8 mouse cellular contexts compared by ENCODE assay signal in the genomic region with DNA sequence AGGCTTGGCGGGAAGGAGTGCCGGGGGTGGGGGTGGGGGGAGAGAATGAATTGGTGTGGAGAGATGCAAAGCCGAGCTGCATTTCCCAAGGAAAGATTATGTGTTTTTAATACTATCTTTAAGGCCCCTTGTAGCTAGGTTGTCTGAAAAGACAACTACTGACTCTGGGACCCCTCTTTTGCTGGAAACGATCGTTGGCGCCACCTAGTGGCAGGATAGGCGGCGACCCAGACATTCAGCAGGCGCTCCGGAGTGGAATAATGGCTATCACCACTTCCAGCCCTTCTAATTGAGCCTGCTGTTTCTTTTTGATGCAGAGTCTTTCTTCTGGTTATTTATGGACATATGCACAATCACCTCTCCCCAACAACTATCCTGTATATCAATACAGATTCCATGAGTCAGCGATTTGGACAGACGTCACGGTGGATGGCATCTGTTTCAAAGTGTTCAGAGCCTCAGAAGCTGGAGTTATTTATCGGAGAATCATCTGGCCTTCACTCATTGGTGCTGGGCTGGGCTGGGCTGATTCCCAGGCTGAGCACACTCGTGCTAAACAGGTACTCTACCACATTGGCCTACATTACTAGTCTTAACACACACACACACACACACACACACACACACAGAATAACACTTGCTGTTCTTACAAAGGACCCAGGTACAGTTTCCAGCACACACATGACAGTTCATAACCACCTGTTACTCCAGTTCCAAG. TPM values are rescaled to one million over a fixed set of nuclear protein-coding genes. Genes with fewer than 3 reads are reported as not detected.
A peak's percentile ranks its signal among the peaks of the same experiment; 100 is the strongest.
DNase-seq lines count a peak whose midpoint lies in the region; ATAC-seq and TF ChIP-seq lines count a peak whose summit lies in the region.

No protein-coding gene starts in this region.

- peak; percentile 95 for TF ChIP-seq CTCF in heart, adult 2 months (IDR thresholded peaks at IDR 0.05)

- H3K9ac ChIP-seq in liver, embryonic 12.5 days: no peak overlapping the region
- H3K9ac ChIP-seq in heart, adult 2 months (ENCODE audit: low read depth, low read length): no peak overlapping the region
- H3K9ac ChIP-seq in kidney, embryonic 14.5 days (ENCODE audit: low read depth, low read length): no peak overlapping the region
- H3K9ac ChIP-seq in liver, embryonic 11.5 days (ENCODE audit: low read depth, low read length): no peak overlapping the region
- no peak overlapping the region for H3K9ac ChIP-seq in neural tube, embryonic 13.5 days

- no peaks in the 10 kb centered on the region for H3K9me3 ChIP-seq in liver, embryonic 12.5 days (replicated peaks)
- no peaks in the 10 kb centered on the region for H3K9me3 ChIP-seq in kidney, embryonic 14.5 days (ENCODE audit: control insufficient read depth, low read length)
- H3K9me3 ChIP-seq in liver, embryonic 11.5 days (ENCODE audit: control insufficient read depth, low read length): no peaks in the 10 kb centered on the region
- H3K9me3 ChIP-seq in neural tube, embryonic 13.5 days: no peaks in the 10 kb centered on the region

- peak; percentile 67 for DNase-seq in liver
- DNase-seq in embryo, embryonic 10.5 days (ENCODE audit: low spot score): peak; percentile 83
- peak; percentile 52 to 80 for DNase-seq in heart, adult 2 months
- peak; percentile 66 for DNase-seq in liver, embryonic 11.5 days (ENCODE audit: low spot score)
- DNase-seq in testis, postnatal 10 days (ENCODE audit: low spot score): peak; percentile 92

- no peak overlapping the region for H3K4me3 ChIP-seq in liver, embryonic 12.5 days
- H3K4me3 ChIP-seq in heart, adult 2 months: no peak overlapping the region
- H3K4me3 ChIP-seq in kidney, embryonic 14.5 days (ENCODE audit: low read length): no peak overlapping the region
- H3K4me3 ChIP-seq in liver, embryonic 11.5 days (ENCODE audit: low read depth, low read length): no peak overlapping the region
- no peak overlapping the region for H3K4me3 ChIP-seq in neural tube, embryonic 13.5 days

- TF ChIP-seq EP300 in heart, adult 2 months (IDR thresholded peaks at IDR 0.05; ENCODE audit: insufficient read depth, low read depth, low read length): no peak

- H3K36me3 ChIP-seq in liver, embryonic 12.5 days: no peaks in the 10 kb centered on the region
- H3K36me3 ChIP-seq in heart, adult 2 months (ENCODE audit: control insufficient read depth, insufficient read depth, low read length): no peaks in the 10 kb centered on the region
- H3K36me3 ChIP-seq in kidney, embryonic 14.5 days (ENCODE audit: control insufficient read depth, insufficient read depth, low read length): no peaks in the 10 kb centered on the region
- H3K36me3 ChIP-seq in liver, embryonic 11.5 days (ENCODE audit: control insufficient read depth, insufficient read depth, low read length): no peaks in the 10 kb centered on the region
- no peaks in the 10 kb centered on the region for H3K36me3 ChIP-seq in neural tube, embryonic 13.5 days

- no peaks in the 10 kb centered on the region for H3K79me2 ChIP-seq in heart, adult 2 months (replicated peaks; ENCODE audit: control insufficient read depth, insufficient read depth, low read length)

- ATAC-seq in liver, embryonic 12.5 days: no peak
- peak; percentile 81 for ATAC-seq in kidney, embryonic 14.5 days (ENCODE audit: low FRiP score, low TSS enrichment)
- ATAC-seq in liver, embryonic 11.5 days (replicated peaks; ENCODE audit: low FRiP score): 0 out of 2 replicates have a peak, but pooled peaks have one; percentile 43
- peak; percentile 86 for ATAC-seq in neural tube, embryonic 13.5 days (ENCODE audit: low read depth)

- no peak overlapping the region for H3K27ac ChIP-seq in liver, embryonic 12.5 days
- no peak overlapping the region for H3K27ac ChIP-seq in heart, adult 2 months
- no peak overlapping the region for H3K27ac ChIP-seq in kidney, embryonic 14.5 days (ENCODE audit: low read depth, low read length)
- no peak overlapping the region for H3K27ac ChIP-seq in liver, embryonic 11.5 days (ENCODE audit: low read depth, low read length)
- H3K27ac ChIP-seq in neural tube, embryonic 13.5 days (replicated peaks): no peak overlapping the region

- H3K27me3 ChIP-seq in liver, embryonic 12.5 days (replicated peaks): no peaks in the 10 kb centered on the region; the same call in 1 of the 2 replicates
- no peaks in the 10 kb centered on the region for H3K27me3 ChIP-seq in heart, adult 2 months (ENCODE audit: control insufficient read depth, insufficient read depth, low read length)
- H3K27me3 ChIP-seq in kidney, embryonic 14.5 days (ENCODE audit: control insufficient read depth, insufficient read depth, low read length): 0 out of 2 replicates have a peak, but pooled peaks cover 5% of the 10 kb centered on the region
- H3K27me3 ChIP-seq in liver, embryonic 11.5 days (replicated peaks; ENCODE audit: control insufficient read depth, insufficient read depth, low read length): no peaks in the 10 kb centered on the region
- H3K27me3 ChIP-seq in neural tube, embryonic 13.5 days: peaks cover 6% of the 10 kb centered on the region; the same call in 1 of the 2 replicates

- H3K4me1 ChIP-seq in liver, embryonic 12.5 days: no peaks in the 10 kb centered on the region
- no peaks in the 10 kb centered on the region for H3K4me1 ChIP-seq in heart, adult 2 months (ENCODE audit: control insufficient read depth, insufficient read depth, low read length)
- no peaks in the 10 kb centered on the region for H3K4me1 ChIP-seq in kidney, embryonic 14.5 days (ENCODE audit: control insufficient read depth, insufficient read depth, low read length)
- H3K4me1 ChIP-seq in liver, embryonic 11.5 days (replicated peaks; ENCODE audit: control insufficient read depth, insufficient read depth, low read length): no peaks in the 10 kb centered on the region
- no peaks in the 10 kb centered on the region for H3K4me1 ChIP-seq in neural tube, embryonic 13.5 days (replicated peaks)

- no peak for TF ChIP-seq POLR2A in heart, adult 2 months (IDR thresholded peaks at IDR 0.05; ENCODE audit: insufficient read depth, low read depth, low read length)

- intact Hi-C loops in heart, adult 2 months (cut with DNase I): loop anchor here (1.0 kb wide), 2 partner anchors 119 to 227 kb away; no protein-coding TSS in a partner anchor

- no peak overlapping the region for H3K4me2 ChIP-seq in liver, embryonic 12.5 days
- no peak overlapping the region for H3K4me2 ChIP-seq in kidney, embryonic 14.5 days (replicated peaks; ENCODE audit: low read depth, low read length)
- H3K4me2 ChIP-seq in liver, embryonic 11.5 days: no peak overlapping the region
- no peak overlapping the region for H3K4me2 ChIP-seq in neural tube, embryonic 13.5 days

- WGBS in liver, embryonic 12.5 days (ENCODE audit: insufficient replicate concordance): 25% methylated on average over 15 of the region's 15 CpGs
- 21% methylated on average over 15 of the region's 15 CpGs for WGBS in heart, adult 2 months
- 24% methylated on average over 15 of the region's 15 CpGs for WGBS in kidney, embryonic 14.5 days
- 20% methylated on average over 15 of the region's 15 CpGs for WGBS in liver, embryonic 11.5 days
- WGBS in neural tube, embryonic 13.5 days: 17% methylated on average over 15 of the region's 15 CpGs

RNA-seq across cellular contexts. Expression of a gene that starts 24.9 kb away (rescaled TPM):
- polyA plus RNA-seq in liver, embryonic 12.5 days (2016; fragmentation: Nextera tagmentation; extraction: Ambion mirVana): 0.14 and 0.17 TPM in 2 replicates
- total RNA-seq in heart, adult 2 months (2021): 1 to 10 TPM; 1.9 to 2.5 TPM
- polyA plus RNA-seq in heart, adult 2 months (2012; rRNA removed): 0.78 and 3.3 TPM in 2 replicates
- not detected in 2 replicates for polyA plus RNA-seq in kidney, embryonic 14.5 days (2014; fragmentation: Nextera tagmentation; extraction: Ambion mirVana)
- polyA plus RNA-seq in liver, embryonic 11.5 days (2014; fragmentation: Nextera tagmentation; extraction: Ambion mirVana): 0.19 TPM in 1 of 2 replicates, not detected in the other
- 0.10 and 0.69 TPM in 2 replicates for polyA plus RNA-seq in neural tube, embryonic 13.5 days (2015; fragmentation: Nextera tagmentation; extraction: Ambion mirVana)

RNA-seq across cellular contexts. Expression of a gene that starts 53.5 kb away (rescaled TPM):
- polyA plus RNA-seq in liver, embryonic 12.5 days (2016; fragmentation: Nextera tagmentation; extraction: Ambion mirVana): not detected in 2 replicates
- total RNA-seq in heart, adult 2 months (2021): not detected
- 0.16 and 0.20 TPM in 2 replicates for polyA plus RNA-seq in heart, adult 2 months (2012; rRNA removed)
- polyA plus RNA-seq in kidney, embryonic 14.5 days (2014; fragmentation: Nextera tagmentation; extraction: Ambion mirVana): not detected in 2 replicates
- polyA plus RNA-seq in liver, embryonic 11.5 days (2014; fragmentation: Nextera tagmentation; extraction: Ambion mirVana): not detected in 2 replicates
- not detected in 2 replicates for polyA plus RNA-seq in neural tube, embryonic 13.5 days (2015; fragmentation: Nextera tagmentation; extraction: Ambion mirVana)

RNA-seq across cellular contexts. Expression of a gene that starts 58.4 kb away (rescaled TPM):
- polyA plus RNA-seq in liver, embryonic 12.5 days (2016; fragmentation: Nextera tagmentation; extraction: Ambion mirVana): 0.12 and 0.36 TPM in 2 replicates
- not detected for total RNA-seq in heart, adult 2 months (2021)
- polyA plus RNA-seq in heart, adult 2 months (2012; rRNA removed): not detected in 2 replicates
- 1.8 and 2.7 TPM in 2 replicates for polyA plus RNA-seq in kidney, embryonic 14.5 days (2014; fragmentation: Nextera tagmentation; extraction: Ambion mirVana)
- 1.7 and 2.3 TPM in 2 replicates for polyA plus RNA-seq in liver, embryonic 11.5 days (2014; fragmentation: Nextera tagmentation; extraction: Ambion mirVana)
- polyA plus RNA-seq in neural tube, embryonic 13.5 days (2015; fragmentation: Nextera tagmentation; extraction: Ambion mirVana): 12.1 and 12.8 TPM in 2 replicates
